Mouse (Mus musculus): ENCODE measurements around the gene Denr.
A peak's percentile ranks its signal among the peaks of the same experiment; 100 is the strongest.

Denr gene

GRCm38 (mm10) chr5:123969216-123969615, 62.2 kb downstream of the Denr start:
- DNase-seq (ENCODE audit: low spot score in 2 of 2): no peak

DNA sequence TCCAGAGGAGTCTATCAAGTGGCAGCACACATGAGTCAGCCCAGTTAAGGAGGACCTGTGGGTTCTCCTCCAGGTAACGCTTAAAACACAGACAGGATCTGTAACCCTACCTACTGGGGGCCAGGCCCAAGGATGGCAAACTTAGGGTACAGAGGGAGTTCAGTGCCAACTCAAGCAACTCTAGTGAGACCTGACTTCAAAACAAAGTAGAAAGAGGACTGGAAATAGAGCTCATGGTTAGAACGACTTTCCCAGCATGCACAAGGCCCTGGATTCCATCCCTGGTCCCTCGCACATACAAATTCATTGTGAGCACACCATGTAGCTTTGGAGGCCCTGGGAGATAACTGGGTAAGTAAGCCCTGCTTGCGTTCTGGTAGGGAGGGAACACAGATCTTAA, 63.6 kb downstream of the Denr start:
- no peak for DNase-seq (ENCODE audit: low spot score in 2 of 2)

- DNase-seq (ENCODE audit: low spot score in 2 of 2): no peak
Observed at GRCm38 (mm10) chr5:123972453-123972852, 65.5 kb downstream of the Denr start.

- DNase-seq (ENCODE audit: low spot score in 2 of 2): peak; percentile 70 to 73
Observed at GRCm38 (mm10) chr5:123973299-123974178, 66.6 kb downstream of the Denr start, which contains the start of gene Hip1r. TSS of gene Hip1r (plus strand) at chr5:123973628.

DNA sequence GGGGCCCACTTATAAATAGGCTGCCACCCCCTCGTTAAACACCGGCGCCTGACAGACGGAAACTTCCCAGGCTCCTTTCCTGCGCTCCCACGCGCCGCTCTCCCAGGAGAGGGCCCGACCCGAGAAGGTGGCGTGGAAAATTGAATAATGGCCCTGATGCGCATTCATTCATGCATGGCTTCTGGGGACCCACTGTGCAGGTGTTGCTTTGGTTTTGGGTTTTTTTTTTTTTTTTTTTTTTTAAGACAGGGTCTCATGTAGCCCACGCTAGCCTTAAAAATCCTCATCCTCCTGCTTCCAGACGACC, 67.2 kb downstream of the Denr start:
- no peak for DNase-seq (ENCODE audit: low spot score in 2 of 2)

DNA sequence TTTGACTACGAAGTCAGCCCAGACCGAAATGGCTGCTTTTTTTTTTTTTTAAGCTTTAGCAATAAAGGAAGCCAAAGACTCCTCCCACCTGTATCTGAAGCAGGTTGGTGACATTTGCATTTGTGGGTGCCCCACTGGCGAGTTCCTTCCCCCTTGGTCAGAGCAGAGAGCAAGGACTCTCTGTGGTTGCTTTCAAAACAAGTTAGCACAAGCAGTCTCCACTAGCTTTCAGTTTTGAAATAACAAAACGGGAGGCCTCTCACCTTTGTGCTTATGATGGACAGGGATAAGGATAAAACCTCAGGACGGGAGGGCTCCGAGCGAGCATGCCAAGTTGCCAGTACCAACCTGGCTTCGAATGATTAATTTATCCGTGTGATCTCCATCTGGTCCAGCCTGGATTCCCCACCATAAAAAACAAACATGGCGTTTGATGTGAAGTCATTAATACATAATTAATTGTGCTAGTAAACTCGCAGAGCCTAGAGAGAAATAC, 67.7 kb downstream of the Denr start:
- DNase-seq (ENCODE audit: low spot score in 2 of 2): no peak

- no peak for DNase-seq (ENCODE audit: low spot score in 2 of 2)
Observed at GRCm38 (mm10) chr5:123975668-123976180, 68.7 kb downstream of the Denr start.

GRCm38 (mm10) chr5:123977231-123977630, 70.3 kb downstream of the Denr start:
- no peak for DNase-seq (ENCODE audit: low spot score in 2 of 2)

DNA sequence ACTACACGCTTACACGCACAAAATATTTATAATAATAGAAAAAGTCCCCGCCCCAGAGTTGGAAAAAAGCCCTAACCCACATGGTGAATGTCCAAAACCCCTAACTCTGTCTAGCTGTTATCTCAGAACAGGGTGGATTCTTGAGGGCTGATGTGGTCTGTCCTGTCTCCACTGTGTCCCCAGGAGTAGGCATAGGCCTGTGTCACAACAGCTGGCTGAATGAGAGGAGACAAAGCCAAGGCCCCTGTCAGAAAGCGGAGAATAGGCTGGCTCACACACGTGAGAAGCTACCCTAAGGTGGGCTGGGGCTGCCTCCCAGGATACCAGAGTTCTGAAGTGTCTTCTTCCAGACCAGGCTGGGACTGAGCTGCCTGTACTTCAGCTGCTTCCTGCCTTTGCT, 71.2 kb downstream of the Denr start:
- no peak for DNase-seq (ENCODE audit: low spot score in 2 of 2)

Data from urinary bladder, postnatal 4 days (tissue).